Comparison of ENCODE assay signal across 8 mouse cellular contexts in genomic region chr16:93056295-93056694, GRCm38 (mm10).
"Had no signal": no experiment of that assay in that cellular context is flagged by ENCODE, and none has a peak within 500 bp of the region (broad histone marks: within the 10 kb centered on the region; RNA-seq: fewer than 3 reads in every experiment).

No protein-coding gene starts in this region.

- DNase-seq: lung, adult 18-20 months; lung, embryonic 14.5 days; lung, postnatal 14 days; lung, postnatal 36 days; right cerebral cortex, postnatal 14 days; thymus, adult 2 months; thymus, postnatal 25 days; thymus, postnatal 4 days had no signal
